ENCODE assay signal across 13 mouse cellular contexts in genomic region chr12:85700842-85701223, GRCm38 (mm10). TPM values are rescaled to one million over a fixed set of nuclear protein-coding genes. Genes with fewer than 3 reads are reported as not detected.
"Had no signal": no experiment of that assay in that cellular context is flagged by ENCODE, and none has a peak within 500 bp of the region (broad histone marks: within the 10 kb centered on the region; RNA-seq: fewer than 3 reads in every experiment).

No protein-coding gene starts in this region.

- H3K9me3 ChIP-seq: intestine, embryonic 15.5 days; liver, embryonic 13.5 days; midbrain, embryonic 12.5 days; midbrain, embryonic 15.5 days had no signal

- H3K9ac ChIP-seq: intestine, embryonic 15.5 days; liver, embryonic 13.5 days; midbrain, embryonic 12.5 days; midbrain, embryonic 15.5 days had no signal

- H3K27me3 ChIP-seq: intestine, embryonic 15.5 days; liver, embryonic 13.5 days had no signal

- ATAC-seq: intestine, embryonic 15.5 days; midbrain, embryonic 15.5 days had no signal

- H3K27ac ChIP-seq: intestine, embryonic 15.5 days; layer of hippocampus, adult 2 months; liver, embryonic 13.5 days; macrophage; midbrain, embryonic 12.5 days; midbrain, embryonic 15.5 days had no signal

- H3K4me2 ChIP-seq: intestine, embryonic 15.5 days; liver, embryonic 13.5 days; midbrain, embryonic 12.5 days; midbrain, embryonic 15.5 days had no signal

- H3K36me3 ChIP-seq: intestine, embryonic 15.5 days; liver, embryonic 13.5 days; midbrain, embryonic 12.5 days; midbrain, embryonic 15.5 days had no signal

- DNase-seq: kidney, adult 11 months; kidney, adult 8-10 months; kidney, postnatal 25 days; layer of hippocampus, adult 9-11 months; liver, embryonic 13.5 days; thymus, adult 18-20 months; thymus, postnatal 36 days had no signal

- H3K4me3 ChIP-seq: intestine, embryonic 15.5 days; layer of hippocampus, adult 2 months; liver, embryonic 13.5 days; midbrain, embryonic 12.5 days; midbrain, embryonic 15.5 days had no signal

RNA-seq across cellular contexts. Expression of gene Flvcr2, which starts 45.5 kb away (rescaled TPM):
- total RNA-seq: megakaryocyte, adult 5-6 weeks had no signal
